Mouse (Mus musculus): ENCODE data around the gene Sema5b. TPM values are rescaled to one million over a fixed set of nuclear protein-coding genes. Genes with fewer than 3 reads are reported as not detected.

Gene Sema5b
- polyA plus RNA-seq, 1 experiment: not detected

DNA sequence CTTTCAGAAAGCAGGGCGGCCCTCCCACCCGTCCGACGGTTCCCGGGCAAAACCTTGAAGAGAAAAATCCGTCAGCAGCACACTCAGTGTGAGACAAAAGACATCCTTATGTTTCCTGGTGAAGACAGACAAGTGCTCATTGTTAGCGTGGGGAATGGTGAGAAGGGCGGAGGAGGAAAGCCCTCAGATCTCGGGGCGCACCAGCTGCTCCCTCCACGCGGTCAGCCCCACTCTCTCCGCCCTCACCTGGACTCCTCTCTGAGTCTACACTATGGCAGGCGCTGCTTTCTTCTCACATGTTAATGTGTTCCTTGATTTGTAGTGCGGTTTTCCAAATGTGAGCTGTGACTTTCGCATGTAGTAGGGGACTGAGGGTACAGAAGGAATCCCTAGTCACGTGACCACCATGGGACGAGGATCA is 47.8 kb downstream of the Sema5b start:
- Histone ChIP-seq H3K4me3 (ENCODE audit: insufficient read depth, low read length) (no peak overlapping the region), H3K27ac (ENCODE audit: insufficient read depth, low read depth, low read length) (no peak overlapping the region), H3K4me1 (ENCODE audit: control insufficient read depth, insufficient read depth, low read length) (no peaks in the 10 kb centered on the region)
- TF ChIP-seq CTCF (IDR thresholded peaks at IDR 0.05; ENCODE audit: low read depth, low read length): no peak
- no peak for TF ChIP-seq POLR2A (IDR thresholded peaks at IDR 0.05; ENCODE audit: borderline replicate concordance, low read depth, low read length)

GRCm38 (mm10) chr16:35591756-35592155 is 50.8 kb downstream of the Sema5b start:
- Histone ChIP-seq H3K27ac (ENCODE audit: insufficient read depth, low read depth, low read length) (no peak overlapping the region), H3K4me1 (ENCODE audit: control insufficient read depth, insufficient read depth, low read length) (no peaks in the 10 kb centered on the region), H3K4me3 (ENCODE audit: insufficient read depth, low read length) (no peak overlapping the region)
- TF ChIP-seq POLR2A (IDR thresholded peaks at IDR 0.05; ENCODE audit: borderline replicate concordance, low read depth, low read length): no peak
- TF ChIP-seq CTCF (IDR thresholded peaks at IDR 0.05; ENCODE audit: low read depth, low read length): no peak

DNA sequence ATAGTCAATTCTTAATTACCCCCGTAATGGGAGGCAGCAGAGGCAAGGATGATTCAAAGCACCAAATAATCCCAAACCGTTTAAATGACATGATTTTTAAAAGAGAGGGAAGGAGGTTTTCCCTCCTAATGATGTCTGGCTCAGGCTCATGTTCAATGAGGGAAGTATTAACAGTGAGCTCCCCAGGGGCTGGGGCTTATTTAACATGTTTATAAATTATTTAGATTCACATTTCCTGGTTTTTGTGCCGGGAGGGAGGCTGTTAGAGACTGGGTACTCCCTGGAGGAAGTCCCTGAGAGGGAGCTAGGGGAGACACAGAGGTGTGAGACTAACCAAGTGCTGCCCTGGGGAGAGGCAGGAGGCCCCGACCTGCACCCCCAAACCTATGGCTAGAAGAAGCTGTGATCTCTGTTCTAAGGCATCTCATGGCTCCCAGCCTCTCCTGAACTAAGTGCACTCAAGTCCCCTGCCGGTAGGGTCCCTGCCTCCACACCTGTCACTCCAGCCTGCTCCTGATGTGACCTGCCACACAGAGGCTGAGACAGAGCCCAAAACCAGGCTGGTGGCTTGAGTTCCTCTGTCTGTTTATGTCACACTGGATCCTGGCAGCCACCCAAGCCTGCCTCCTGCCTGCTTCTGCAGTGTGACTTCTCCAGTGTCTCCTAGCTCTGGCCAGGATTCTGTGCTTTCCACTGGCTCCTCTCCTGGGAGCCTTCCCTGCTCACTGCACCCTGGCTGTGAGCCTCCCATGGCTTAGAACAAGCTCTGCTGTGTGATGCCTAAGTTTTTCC is 51.5 kb downstream of the Sema5b start:
- no peaks in the 10 kb centered on the region for H3K4me1 ChIP-seq (ENCODE audit: control insufficient read depth, insufficient read depth, low read length)
- H3K4me3 ChIP-seq (ENCODE audit: insufficient read depth, low read length): no peak overlapping the region
- no peak overlapping the region for H3K27ac ChIP-seq (ENCODE audit: insufficient read depth, low read depth, low read length)
- TF ChIP-seq CTCF (IDR thresholded peaks at IDR 0.05; ENCODE audit: low read depth, low read length) (no peak), POLR2A (IDR thresholded peaks at IDR 0.05; ENCODE audit: borderline replicate concordance, low read depth, low read length) (no peak)

DNA sequence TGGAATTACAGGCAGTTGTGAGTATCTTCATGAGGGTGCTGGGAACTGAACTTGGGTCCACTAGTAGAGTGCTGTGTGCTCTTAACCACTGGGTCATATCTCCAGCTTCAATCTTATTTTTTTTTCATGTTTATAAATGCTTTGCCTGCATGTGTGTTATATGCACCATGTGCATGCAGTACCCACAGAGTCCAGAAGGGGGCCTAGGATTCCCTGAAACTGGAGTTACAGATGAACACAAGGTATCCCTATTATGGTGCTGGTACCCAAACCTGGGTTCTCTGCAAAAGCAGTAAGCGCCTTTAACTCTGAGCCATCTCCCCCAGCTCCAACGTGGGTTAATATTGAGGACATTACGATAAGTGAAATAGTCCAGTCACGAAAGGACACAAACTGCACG is 52.5 kb downstream of the Sema5b start:
- TF ChIP-seq POLR2A (IDR thresholded peaks at IDR 0.05; ENCODE audit: borderline replicate concordance, low read depth, low read length) (no peak), CTCF (IDR thresholded peaks at IDR 0.05; ENCODE audit: low read depth, low read length) (no peak)
- Histone ChIP-seq H3K4me3 (ENCODE audit: insufficient read depth, low read length) (no peak overlapping the region), H3K27ac (ENCODE audit: insufficient read depth, low read depth, low read length) (no peak overlapping the region), H3K4me1 (ENCODE audit: control insufficient read depth, insufficient read depth, low read length) (no peaks in the 10 kb centered on the region)

- Histone ChIP-seq H3K4me1 (ENCODE audit: control insufficient read depth, insufficient read depth, low read length) (no peaks in the 10 kb centered on the region), H3K4me3 (ENCODE audit: insufficient read depth, low read length) (no peak overlapping the region), H3K27ac (ENCODE audit: insufficient read depth, low read depth, low read length) (no peak overlapping the region)
- TF ChIP-seq POLR2A (IDR thresholded peaks at IDR 0.05; ENCODE audit: borderline replicate concordance, low read depth, low read length) (no peak), CTCF (IDR thresholded peaks at IDR 0.05; ENCODE audit: low read depth, low read length) (no peak)
These were observed 55.3 kb downstream of the Sema5b start for GRCm38 (mm10) chr16:35596241-35596640.

GRCm38 (mm10) chr16:35596661-35597350 is 55.9 kb downstream of the Sema5b start:
- Histone ChIP-seq H3K4me3 (ENCODE audit: insufficient read depth, low read length) (no peak overlapping the region), H3K4me1 (ENCODE audit: control insufficient read depth, insufficient read depth, low read length) (no peaks in the 10 kb centered on the region), H3K27ac (ENCODE audit: insufficient read depth, low read depth, low read length) (no peak overlapping the region)
- TF ChIP-seq CTCF (IDR thresholded peaks at IDR 0.05; ENCODE audit: low read depth, low read length): no peak
- TF ChIP-seq POLR2A (IDR thresholded peaks at IDR 0.05; ENCODE audit: borderline replicate concordance, low read depth, low read length): no peak

- H3K27ac ChIP-seq (ENCODE audit: insufficient read depth, low read depth, low read length): no peak overlapping the region
- H3K4me1 ChIP-seq (ENCODE audit: control insufficient read depth, insufficient read depth, low read length): no peaks in the 10 kb centered on the region
- no peak overlapping the region for H3K4me3 ChIP-seq (ENCODE audit: insufficient read depth, low read length)
- TF ChIP-seq CTCF (IDR thresholded peaks at IDR 0.05; ENCODE audit: low read depth, low read length) (no peak), POLR2A (IDR thresholded peaks at IDR 0.05; ENCODE audit: borderline replicate concordance, low read depth, low read length) (no peak)
These were observed 57.0 kb downstream of the Sema5b start for GRCm38 (mm10) chr16:35597991-35598390.

DNA sequence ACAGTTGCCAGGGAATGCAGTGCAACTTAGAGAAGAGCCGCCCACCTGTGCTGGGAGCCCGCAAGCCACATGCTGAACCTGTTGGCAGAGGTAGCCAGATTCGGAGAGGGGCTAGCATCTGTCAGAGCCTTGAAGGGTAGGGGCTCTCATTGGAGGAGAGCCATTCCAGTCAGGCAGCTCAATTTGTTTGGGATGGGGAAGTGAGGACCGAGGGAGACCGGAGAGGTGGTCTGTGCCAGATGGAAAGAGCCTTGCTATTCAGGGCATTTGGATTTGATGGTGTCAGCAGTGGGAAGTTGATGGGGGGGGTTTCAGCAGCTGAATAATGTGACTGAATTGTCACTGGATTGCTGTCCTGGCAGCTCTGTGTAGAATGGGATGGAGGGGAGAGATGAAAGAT is 57.9 kb downstream of the Sema5b start:
- no peak overlapping the region for H3K4me3 ChIP-seq (ENCODE audit: insufficient read depth, low read length)
- no peak overlapping the region for H3K27ac ChIP-seq (ENCODE audit: insufficient read depth, low read depth, low read length)
- H3K4me1 ChIP-seq (ENCODE audit: control insufficient read depth, insufficient read depth, low read length): no peaks in the 10 kb centered on the region
- TF ChIP-seq POLR2A (IDR thresholded peaks at IDR 0.05; ENCODE audit: borderline replicate concordance, low read depth, low read length) (no peak), CTCF (IDR thresholded peaks at IDR 0.05; ENCODE audit: low read depth, low read length) (no peak)

- Histone ChIP-seq H3K4me3 (ENCODE audit: insufficient read depth, low read length) (no peak overlapping the region), H3K4me1 (ENCODE audit: control insufficient read depth, insufficient read depth, low read length) (no peaks in the 10 kb centered on the region), H3K27ac (ENCODE audit: insufficient read depth, low read depth, low read length) (no peak overlapping the region)
- TF ChIP-seq POLR2A (IDR thresholded peaks at IDR 0.05; ENCODE audit: borderline replicate concordance, low read depth, low read length) (no peak), CTCF (IDR thresholded peaks at IDR 0.05; ENCODE audit: low read depth, low read length) (no peak)
These were observed 59.3 kb downstream of the Sema5b start for GRCm38 (mm10) chr16:35600282-35600681.

- TF ChIP-seq CTCF (IDR thresholded peaks at IDR 0.05; ENCODE audit: low read depth, low read length) (no peak), POLR2A (IDR thresholded peaks at IDR 0.05; ENCODE audit: borderline replicate concordance, low read depth, low read length) (no peak)
- Histone ChIP-seq H3K4me1 (ENCODE audit: control insufficient read depth, insufficient read depth, low read length) (no peaks in the 10 kb centered on the region), H3K4me3 (ENCODE audit: insufficient read depth, low read length) (no peak overlapping the region), H3K27ac (ENCODE audit: insufficient read depth, low read depth, low read length) (no peak overlapping the region)
These were observed 60.5 kb downstream of the Sema5b start for GRCm38 (mm10) chr16:35601426-35601825.
